Comparison of ENCODE assay signal across 8 mouse cellular contexts in genomic region chr6:113302258-113302657, GRCm38 (mm10). TPM values are rescaled to one million over a fixed set of nuclear protein-coding genes. Genes with fewer than 3 reads are reported as not detected.
A peak's percentile ranks its signal among the peaks of the same experiment; 100 is the strongest.
DNase-seq lines count a peak whose midpoint lies in the region; ATAC-seq and TF ChIP-seq lines count a peak whose summit lies in the region.

No protein-coding gene starts in this region.

- no peak overlapping the region for H3K4me3 ChIP-seq in kidney, adult 2 months (ENCODE audit: insufficient read depth, low read depth, low read length)
- no peak overlapping the region for H3K4me3 ChIP-seq in G1E (ENCODE audit: low read depth, low read length)

- H3K9me3 ChIP-seq in G1E (replicated peaks) = no peaks in the 10 kb centered on the region

- H3K36me3 ChIP-seq in kidney, adult 2 months (ENCODE audit: control insufficient read depth, insufficient read depth, low read length) = no peaks in the 10 kb centered on the region
- H3K36me3 ChIP-seq in G1E (replicated peaks) = no peaks in the 10 kb centered on the region

- ATAC-seq in G1E (ENCODE audit: extremely low read depth, insufficient number of reproducible peaks, low FRiP score, poor library complexity, severe bottlenecking) = no peak

- H3K27me3 ChIP-seq in kidney, adult 2 months (replicated peaks; ENCODE audit: control insufficient read depth, insufficient read depth, low read length) = no peaks in the 10 kb centered on the region
- H3K27me3 ChIP-seq in G1E (ENCODE audit: insufficient read depth, low read length) = peaks cover 7% of the 10 kb centered on the region; the same call in 1 of the 2 replicates

- TF ChIP-seq POLR2A in kidney, adult 2 months (IDR thresholded peaks at IDR 0.05; ENCODE audit: low read depth, low read length) = no peak

- 15% methylated on average over 3 of the region's 3 CpGs for WGBS in kidney, adult 2 months

- intact Hi-C loops in gastrocnemius, postnatal 36 days (cut with DNase I) = loop anchor here (5.0 to 10.0 kb wide), 3 partner anchors 130 to 257 kb away; partner anchors contain the start of genes Setd5 and Thumpd3

- peak; percentile 46 for DNase-seq in kidney, adult 2 months
- DNase-seq in kidney, adult 11 months = no peak
- DNase-seq in G1E (ENCODE audit: low spot score) = peak; percentile 72
- DNase-seq in embryo, embryonic 10 days (ENCODE audit: low spot score) = peak; percentile 54
- peak; percentile 78 for DNase-seq in naive thymus-derived CD4-positive, alpha-beta T cell, adult 2 months (ENCODE audit: low read depth)
- no peak for DNase-seq in left cerebral cortex, adult 9 months (ENCODE audit: low spot score in 2 of 2)
- DNase-seq in left cerebral cortex, adult 8-10 months (ENCODE audit: low spot score in 2 of 2) = no peak
- no peak for DNase-seq in gastrocnemius, postnatal 36 days

- H3K4me1 ChIP-seq in kidney, adult 2 months (ENCODE audit: control insufficient read depth, insufficient read depth, low read length) = no peaks in the 10 kb centered on the region
- peaks cover 34% of the 10 kb centered on the region for H3K4me1 ChIP-seq in G1E (ENCODE audit: insufficient read depth, low read depth, low read length)

- peak; percentile 55 for TF ChIP-seq CTCF in kidney, adult 2 months (conservative IDR thresholded peaks at IDR 0.05; ENCODE audit: insufficient read depth, insufficient read length, low read depth, low read length)
- TF ChIP-seq CTCF in G1E (IDR thresholded peaks at IDR 0.05; ENCODE audit: low read depth, low read length) = peak; percentile 17; the same call in 1 of the 2 replicates

- H3K27ac ChIP-seq in kidney, adult 2 months (ENCODE audit: insufficient read depth, low read depth, low read length) = no peak overlapping the region

RNA-seq across cellular contexts. Expression of gene Brpf1, which starts 4.7 kb away (rescaled TPM):
- polyA plus RNA-seq in kidney, adult 2 months (2012; rRNA removed) = 13.2 and 13.5 TPM in 2 replicates
- total RNA-seq in G1E (2014; fragmentation: Nextera tagmentation) = 46.5 and 56.0 TPM in 2 replicates
- total RNA-seq in G1E (2017) = 26.5 and 26.9 TPM in 2 replicates
- polyA plus RNA-seq in G1E (2012) = 37.9 and 40.6 TPM in 2 replicates
- total RNA-seq in left cerebral cortex, adult 8-10 months (2022) = 10 to 100 TPM; 30.0 to 32.9 (median 31.5) TPM
- total RNA-seq in gastrocnemius, postnatal 36 days (2021) = 10 to 100 TPM in 1 of 2 experiments, 1 to 10 TPM in 1; 8.3 to 10.5 TPM

RNA-seq across cellular contexts. Expression of gene Cpne9, which starts 20.2 kb away (rescaled TPM):
- 0.15 and 1.3 TPM in 2 replicates for polyA plus RNA-seq in kidney, adult 2 months (2012; rRNA removed)
- 0.24 TPM in 1 of 2 replicates, not detected in the other for total RNA-seq in G1E (2014; fragmentation: Nextera tagmentation)
- total RNA-seq in G1E (2017) = 0.11 TPM in 1 of 2 replicates, not detected in the other
- 0.04 TPM in 1 of 2 replicates, not detected in the other for polyA plus RNA-seq in G1E (2012)
- 10 to 100 TPM; 66.7 to 78.5 (median 72.0) TPM for total RNA-seq in left cerebral cortex, adult 8-10 months (2022)
- not detected for total RNA-seq in gastrocnemius, postnatal 36 days (2021)

RNA-seq across cellular contexts. Expression of gene Ogg1, which starts 24.5 kb away (rescaled TPM):
- polyA plus RNA-seq in kidney, adult 2 months (2012; rRNA removed) = 16.4 and 19.4 TPM in 2 replicates
- total RNA-seq in G1E (2014; fragmentation: Nextera tagmentation) (30.4 and 56.3 TPM in 2 replicates), G1E (2017) (10.9 and 11.5 TPM in 2 replicates)
- 10.4 and 11.3 TPM in 2 replicates for polyA plus RNA-seq in G1E (2012)
- 1 to 10 TPM; 7.5 to 9.3 (median 8.4) TPM for total RNA-seq in left cerebral cortex, adult 8-10 months (2022)
- total RNA-seq in gastrocnemius, postnatal 36 days (2021) = 1 to 10 TPM; 4.1 to 5.1 TPM

RNA-seq across cellular contexts. Expression of gene Camk1, which starts 41.5 kb away (rescaled TPM):
- polyA plus RNA-seq in kidney, adult 2 months (2012; rRNA removed) = 57.8 and 63.2 TPM in 2 replicates
- 0.98 TPM in 1 of 2 replicates, not detected in the other for total RNA-seq in G1E (2014; fragmentation: Nextera tagmentation)
- 0.82 and 1.2 TPM in 2 replicates for total RNA-seq in G1E (2017)
- 0.07 and 0.10 TPM in 2 replicates for polyA plus RNA-seq in G1E (2012)
- total RNA-seq in left cerebral cortex, adult 8-10 months (2022) = 100 to 1,000 TPM in 3 of 4 experiments, 10 to 100 TPM in 1; 82.6 to 107 (median 104) TPM
- total RNA-seq in gastrocnemius, postnatal 36 days (2021) = 10 to 100 TPM; 35.9 to 37.7 TPM

Comparison
In these comparisons a context has a peak if more than half of its experiments do, and no peak if none do; other contexts are left out.
1. DNase-seq: peak in kidney, adult 2 months (single experiment), G1E (single experiment), embryo, embryonic 10 days (single experiment) and naive thymus-derived CD4-positive, alpha-beta T cell, adult 2 months (single experiment); none in kidney, adult 11 months (single experiment), left cerebral cortex, adult 9 months (0 of 2), left cerebral cortex, adult 8-10 months (0 of 2) and gastrocnemius, postnatal 36 days (0 of 2).
2. RNA of gene Cpne9, which starts 20.2 kb away (total RNA-seq): 66.7 to 78.5 TPM in left cerebral cortex, adult 8-10 months; 0.11 to 0.24 TPM in G1E and not detected in gastrocnemius, postnatal 36 days; every median in the first group is over 10 times any median in the second.